Mouse (Mus musculus): ENCODE results near the gene Dzip1. TPM values are rescaled to one million over a fixed set of nuclear protein-coding genes. Genes with fewer than 3 reads are reported as not detected.
A peak's percentile ranks its signal among the peaks of the same experiment; 100 is the strongest.

Dzip1 gene
- polyA plus RNA-seq, 1 experiment from 2014 or later: 7.3 TPM

DNA sequence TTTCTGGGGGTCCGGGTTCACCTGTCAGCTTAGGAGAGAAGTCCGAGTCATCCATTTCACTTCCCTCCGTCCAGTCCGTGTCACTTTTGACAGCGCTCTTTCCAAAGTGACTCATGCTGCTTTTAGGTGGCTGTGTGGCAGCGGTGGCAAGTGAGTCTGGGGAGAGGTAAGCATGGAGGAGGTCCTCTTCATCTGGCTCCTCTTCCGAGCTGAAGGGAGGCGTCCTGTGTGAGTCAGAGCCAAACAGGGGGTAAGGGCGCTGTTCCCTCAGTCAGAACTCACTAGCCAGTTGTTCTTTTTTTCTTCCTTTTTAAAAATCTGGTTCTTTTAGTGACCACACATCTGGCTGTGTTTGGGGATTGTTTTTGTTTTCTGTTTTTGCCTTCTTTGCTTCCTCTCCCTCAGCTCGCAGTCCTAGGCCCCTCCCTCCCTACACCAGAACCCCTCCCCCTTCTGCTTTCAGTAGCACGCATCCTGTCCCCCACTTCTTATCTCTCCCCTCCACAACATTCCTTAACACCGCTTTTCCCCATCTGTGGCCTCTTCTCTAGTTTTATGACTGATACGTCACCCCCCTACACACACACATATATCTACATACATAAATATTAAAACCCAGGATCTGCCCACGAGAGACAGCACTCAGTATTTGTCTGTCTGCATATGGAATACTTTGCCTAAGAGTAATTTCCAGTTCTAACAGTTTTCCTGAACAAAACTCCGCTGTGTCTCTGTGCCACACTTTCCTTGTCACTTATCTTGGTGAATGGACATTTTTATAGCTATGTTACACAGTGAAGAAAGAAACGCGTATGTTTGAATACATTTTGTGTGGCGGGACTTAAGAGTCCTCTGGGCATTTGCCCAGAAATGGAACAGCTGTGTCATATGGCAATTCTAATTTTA is 41.7 kb downstream of the Dzip1 start:
- Histone ChIP-seq H3K4me3 (ENCODE audit: control insufficient read depth in 1 of 2, insufficient read depth in 1 of 2, low read depth in 1 of 2, low read length in 2 of 2) (no peak overlapping the region), H3K36me3 (ENCODE audit: control insufficient read depth, insufficient read depth, low read length) (peaks cover 75% of the 10 kb centered on the region), H3K4me2 (ENCODE audit: low read length) (peak overlapping the region; percentile 26), H3K9ac (ENCODE audit: low read length) (no peak overlapping the region), H3K4me1 (ENCODE audit: control insufficient read depth in 2 of 2, insufficient read depth in 2 of 2, low read length in 2 of 2) (peaks cover 2 to 11% of the 10 kb centered on the region in 2 experiments; a peak in 3 of 4 replicates), H3K27ac (replicated peaks in 1 of 2; ENCODE audit: control insufficient read depth in 1 of 2, insufficient read depth in 1 of 2, low read depth in 2 of 2, low read length in 2 of 2) (0 out of 4 replicates have a peak overlapping the region, but pooled peaks have one; percentile 5 to 47), H3K9me3 (ENCODE audit: control insufficient read depth, low read length) (no peaks in the 10 kb centered on the region), H3K27me3 (ENCODE audit: control insufficient read depth, insufficient read depth, low read length) (no peaks in the 10 kb centered on the region)
- no peak for ATAC-seq (ENCODE audit: insufficient number of reproducible peaks, insufficient read depth, low FRiP score, low read depth)
- WGBS: 53% methylated on average over 18 of the region's 18 CpGs

GRCm38 (mm10) chr14:118880696-118881095 is 44.6 kb downstream of the Dzip1 start:
- Histone ChIP-seq H3K4me3 (ENCODE audit: control insufficient read depth in 1 of 2, insufficient read depth in 1 of 2, low read depth in 1 of 2, low read length in 2 of 2) (no peak overlapping the region), H3K9me3 (ENCODE audit: control insufficient read depth, low read length) (no peaks in the 10 kb centered on the region), H3K36me3 (ENCODE audit: control insufficient read depth, insufficient read depth, low read length) (peaks cover 70% of the 10 kb centered on the region), H3K9ac (ENCODE audit: low read length) (no peak overlapping the region), H3K27me3 (ENCODE audit: control insufficient read depth, insufficient read depth, low read length) (no peaks in the 10 kb centered on the region), H3K4me2 (ENCODE audit: low read length) (no peak overlapping the region), H3K27ac (replicated peaks in 1 of 2; ENCODE audit: control insufficient read depth in 1 of 2, insufficient read depth in 1 of 2, low read depth in 2 of 2, low read length in 2 of 2) (no peak overlapping the region), H3K4me1 (ENCODE audit: control insufficient read depth in 2 of 2, insufficient read depth in 2 of 2, low read length in 2 of 2) (peaks cover 2 to 11% of the 10 kb centered on the region in 2 experiments; a peak in 3 of 4 replicates)
- 82% methylated on average over 10 of the region's 10 CpGs for WGBS
- no peak for ATAC-seq (ENCODE audit: insufficient number of reproducible peaks, insufficient read depth, low FRiP score, low read depth)

DNA sequence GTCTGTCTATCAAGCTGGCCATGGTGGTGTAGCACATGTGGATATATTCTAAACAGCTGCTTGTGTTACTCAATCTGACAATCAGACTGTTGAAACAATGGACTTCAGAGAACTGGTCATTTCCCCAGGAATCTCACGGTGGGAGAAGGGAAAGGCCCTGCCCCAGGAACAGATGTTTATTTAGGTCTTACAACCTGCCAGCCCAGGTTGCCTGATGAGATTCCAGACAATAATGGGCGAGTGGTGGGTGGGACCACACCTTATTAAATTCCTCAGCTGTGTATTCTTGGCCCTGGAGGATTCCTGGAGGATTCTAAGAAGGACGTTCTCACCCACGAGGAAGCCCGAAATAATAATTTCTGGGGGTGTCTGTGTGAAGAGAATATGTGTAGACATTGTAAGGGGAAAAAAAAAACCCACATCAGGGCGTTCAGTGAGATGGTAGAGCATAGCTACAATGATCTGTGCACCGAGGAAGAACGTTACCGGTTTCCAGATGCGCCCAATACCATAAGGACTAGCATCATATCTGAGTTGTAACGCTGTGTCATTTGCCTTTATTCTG is 46.8 kb downstream of the Dzip1 start:
- peaks cover 62% of the 10 kb centered on the region for H3K36me3 ChIP-seq (ENCODE audit: control insufficient read depth, insufficient read depth, low read length)
- ATAC-seq (ENCODE audit: insufficient number of reproducible peaks, insufficient read depth, low FRiP score, low read depth): no peak
- no peak overlapping the region for H3K9ac ChIP-seq (ENCODE audit: low read length)
- 84% methylated on average over 11 of the region's 11 CpGs for WGBS
- H3K4me3 ChIP-seq (ENCODE audit: control insufficient read depth in 1 of 2, insufficient read depth in 1 of 2, low read depth in 1 of 2, low read length in 2 of 2): no peak overlapping the region
- no peaks in the 10 kb centered on the region for H3K9me3 ChIP-seq (ENCODE audit: control insufficient read depth, low read length)
- no peaks in the 10 kb centered on the region for H3K27me3 ChIP-seq (ENCODE audit: control insufficient read depth, insufficient read depth, low read length)
- peaks cover 2% of the 10 kb centered on the region in 2 experiments; a peak in 3 of 4 replicates for H3K4me1 ChIP-seq (ENCODE audit: control insufficient read depth in 2 of 2, insufficient read depth in 2 of 2, low read length in 2 of 2)
- no peak overlapping the region for H3K27ac ChIP-seq (replicated peaks in 1 of 2; ENCODE audit: control insufficient read depth in 1 of 2, insufficient read depth in 1 of 2, low read depth in 2 of 2, low read length in 2 of 2)
- H3K4me2 ChIP-seq (ENCODE audit: low read length): no peak overlapping the region

DNA sequence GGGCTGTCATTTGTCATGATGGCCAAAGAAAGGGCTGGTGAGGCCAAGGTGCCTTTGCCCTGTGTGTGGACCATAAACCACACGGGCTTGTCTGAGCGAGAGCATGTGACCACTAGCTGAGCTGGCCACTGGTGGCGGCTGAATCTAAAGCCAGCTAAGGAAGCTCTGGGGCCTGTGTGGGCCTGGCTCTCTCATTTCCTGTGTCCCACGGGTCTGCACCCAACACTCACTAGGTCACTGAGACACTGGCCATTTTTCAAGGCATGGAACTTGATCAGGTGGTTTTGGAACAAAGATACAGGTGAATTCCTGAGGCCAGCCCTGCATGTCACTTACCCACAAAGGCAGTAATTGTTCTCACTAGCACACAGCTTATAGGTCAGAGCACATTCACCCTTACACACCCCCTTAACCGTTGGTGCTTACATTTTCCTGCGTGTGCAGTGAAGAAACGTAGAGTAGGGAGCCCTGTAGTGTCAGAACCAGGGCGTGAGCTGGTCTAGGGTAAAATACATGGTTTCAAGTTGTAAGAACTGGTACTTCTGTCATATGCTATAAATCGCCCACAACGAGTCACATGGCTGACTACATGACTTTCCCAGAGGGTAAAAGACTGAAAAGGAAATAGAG is 50.4 kb downstream of the Dzip1 start:
- 80% methylated on average over 10 of the region's 10 CpGs for WGBS
- no peak overlapping the region for H3K9ac ChIP-seq (ENCODE audit: low read length)
- no peaks in the 10 kb centered on the region for H3K9me3 ChIP-seq (ENCODE audit: control insufficient read depth, low read length)
- no peaks in the 10 kb centered on the region for H3K4me1 ChIP-seq (ENCODE audit: control insufficient read depth in 2 of 2, insufficient read depth in 2 of 2, low read length in 2 of 2)
- H3K27me3 ChIP-seq (ENCODE audit: control insufficient read depth, insufficient read depth, low read length): no peaks in the 10 kb centered on the region
- no peak for ATAC-seq (ENCODE audit: insufficient number of reproducible peaks, insufficient read depth, low FRiP score, low read depth)
- H3K36me3 ChIP-seq (ENCODE audit: control insufficient read depth, insufficient read depth, low read length): peaks cover 36% of the 10 kb centered on the region
- H3K27ac ChIP-seq (replicated peaks in 1 of 2; ENCODE audit: control insufficient read depth in 1 of 2, insufficient read depth in 1 of 2, low read depth in 2 of 2, low read length in 2 of 2): no peak overlapping the region
- no peak overlapping the region for H3K4me3 ChIP-seq (ENCODE audit: control insufficient read depth in 1 of 2, insufficient read depth in 1 of 2, low read depth in 1 of 2, low read length in 2 of 2)
- H3K4me2 ChIP-seq (ENCODE audit: low read length): no peak overlapping the region

GRCm38 (mm10) chr14:118874126-118874525 is 51.1 kb downstream of the Dzip1 start:
- H3K36me3 ChIP-seq (ENCODE audit: control insufficient read depth, insufficient read depth, low read length): peaks cover 28% of the 10 kb centered on the region
- no peak overlapping the region for H3K27ac ChIP-seq (replicated peaks in 1 of 2; ENCODE audit: control insufficient read depth in 1 of 2, insufficient read depth in 1 of 2, low read depth in 2 of 2, low read length in 2 of 2)
- H3K9ac ChIP-seq (ENCODE audit: low read length): no peak overlapping the region
- H3K9me3 ChIP-seq (ENCODE audit: control insufficient read depth, low read length): no peaks in the 10 kb centered on the region
- 87% methylated on average over 4 of the region's 4 CpGs for WGBS
- H3K4me1 ChIP-seq (ENCODE audit: control insufficient read depth in 2 of 2, insufficient read depth in 2 of 2, low read length in 2 of 2): 0 out of 4 replicates have a peak, but pooled peaks cover 0 to 2% of the 10 kb centered on the region in 2 experiments
- no peaks in the 10 kb centered on the region for H3K27me3 ChIP-seq (ENCODE audit: control insufficient read depth, insufficient read depth, low read length)
- H3K4me3 ChIP-seq (ENCODE audit: control insufficient read depth in 1 of 2, insufficient read depth in 1 of 2, low read depth in 1 of 2, low read length in 2 of 2): no peak overlapping the region
- ATAC-seq (ENCODE audit: insufficient number of reproducible peaks, insufficient read depth, low FRiP score, low read depth): no peak
- H3K4me2 ChIP-seq (ENCODE audit: low read length): no peak overlapping the region

DNA sequence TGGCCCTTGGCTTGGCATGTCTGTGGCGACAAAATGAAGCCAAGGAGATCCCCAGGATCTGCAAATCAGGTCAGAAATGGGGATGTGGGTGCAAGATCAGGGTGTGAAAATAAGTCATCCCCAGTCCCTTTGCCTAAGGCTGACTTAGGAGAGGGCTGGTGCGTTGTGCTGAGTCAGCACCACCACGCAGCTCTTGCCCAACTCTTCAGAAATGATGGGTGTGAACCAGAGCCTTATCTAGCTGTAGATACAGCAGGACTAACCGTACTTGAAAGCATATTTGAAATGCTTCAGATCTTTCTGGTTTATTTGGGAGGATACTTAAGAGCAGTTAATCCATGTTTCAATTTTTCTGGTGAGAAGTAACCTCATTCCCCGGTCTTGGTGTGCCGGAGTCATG is 55.5 kb downstream of the Dzip1 start:
- H3K9ac ChIP-seq (ENCODE audit: low read length): no peak overlapping the region
- H3K4me1 ChIP-seq (ENCODE audit: control insufficient read depth in 2 of 2, insufficient read depth in 2 of 2, low read length in 2 of 2): 0 out of 4 replicates have a peak, but pooled peaks cover 0 to 2% of the 10 kb centered on the region in 2 experiments
- H3K9me3 ChIP-seq (ENCODE audit: control insufficient read depth, low read length): no peaks in the 10 kb centered on the region
- no peak for ATAC-seq (ENCODE audit: insufficient number of reproducible peaks, insufficient read depth, low FRiP score, low read depth)
- H3K4me2 ChIP-seq (ENCODE audit: low read length): no peak overlapping the region
- 54% methylated on average over 6 of the region's 6 CpGs for WGBS
- no peaks in the 10 kb centered on the region for H3K36me3 ChIP-seq (ENCODE audit: control insufficient read depth, insufficient read depth, low read length)
- no peaks in the 10 kb centered on the region for H3K27me3 ChIP-seq (ENCODE audit: control insufficient read depth, insufficient read depth, low read length)
- no peak overlapping the region for H3K4me3 ChIP-seq (ENCODE audit: control insufficient read depth in 1 of 2, insufficient read depth in 1 of 2, low read depth in 1 of 2, low read length in 2 of 2)
- H3K27ac ChIP-seq (replicated peaks in 1 of 2; ENCODE audit: control insufficient read depth in 1 of 2, insufficient read depth in 1 of 2, low read depth in 2 of 2, low read length in 2 of 2): no peak overlapping the region

DNA sequence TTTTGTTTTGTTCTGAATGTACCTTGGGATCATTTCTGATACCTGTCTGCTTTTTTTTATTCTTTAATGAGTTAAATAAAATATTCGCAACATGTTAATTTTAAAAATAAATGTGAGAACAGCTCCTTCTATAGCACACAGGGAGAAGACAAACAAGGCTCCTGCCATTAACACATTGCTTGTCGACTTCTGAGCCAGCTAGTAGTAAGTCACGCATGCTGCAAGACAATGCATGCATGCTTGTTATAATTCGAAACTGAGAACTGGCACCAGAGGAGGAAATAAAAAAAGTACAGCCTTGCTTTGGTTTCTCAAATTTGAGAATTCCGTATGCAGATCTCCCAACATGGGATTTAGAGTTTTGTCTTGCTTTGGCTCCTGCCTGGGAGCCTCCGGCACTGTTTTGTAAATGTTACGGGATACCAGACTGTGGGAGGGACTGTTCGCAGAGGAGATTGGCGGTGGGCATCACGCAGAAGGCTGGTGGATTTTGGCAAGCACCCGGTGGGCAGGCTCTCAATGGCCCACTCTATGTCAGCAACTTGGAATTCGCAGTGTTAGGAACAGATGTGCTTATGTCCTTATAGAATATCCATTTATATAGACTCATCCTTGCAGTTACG is 57.0 kb downstream of the Dzip1 start:
- no peak overlapping the region for H3K27ac ChIP-seq (replicated peaks in 1 of 2; ENCODE audit: control insufficient read depth in 1 of 2, insufficient read depth in 1 of 2, low read depth in 2 of 2, low read length in 2 of 2)
- 0 out of 4 replicates have a peak, but pooled peaks cover 0 to 2% of the 10 kb centered on the region in 2 experiments for H3K4me1 ChIP-seq (ENCODE audit: control insufficient read depth in 2 of 2, insufficient read depth in 2 of 2, low read length in 2 of 2)
- ATAC-seq (ENCODE audit: insufficient number of reproducible peaks, insufficient read depth, low FRiP score, low read depth): no peak
- H3K36me3 ChIP-seq (ENCODE audit: control insufficient read depth, insufficient read depth, low read length): no peaks in the 10 kb centered on the region
- no peaks in the 10 kb centered on the region for H3K27me3 ChIP-seq (ENCODE audit: control insufficient read depth, insufficient read depth, low read length)
- no peak overlapping the region for H3K4me2 ChIP-seq (ENCODE audit: low read length)
- H3K4me3 ChIP-seq (ENCODE audit: control insufficient read depth in 1 of 2, insufficient read depth in 1 of 2, low read depth in 1 of 2, low read length in 2 of 2): no peak overlapping the region
- 86% methylated on average over 13 of the region's 13 CpGs for WGBS
- no peak overlapping the region for H3K9ac ChIP-seq (ENCODE audit: low read length)
- H3K9me3 ChIP-seq (ENCODE audit: control insufficient read depth, low read length): no peaks in the 10 kb centered on the region
